ENCODE assay signal across 23 mouse cellular contexts in genomic region chrX:10258260-10258659, GRCm38 (mm10). TPM values are rescaled to one million over a fixed set of nuclear protein-coding genes. Genes with fewer than 3 reads are reported as not detected.
DNase-seq lines count a peak whose midpoint lies in the region; ATAC-seq and TF ChIP-seq lines count a peak whose summit lies in the region.
"Had no signal": no experiment of that assay in that cellular context is flagged by ENCODE, and none has a peak within 500 bp of the region (broad histone marks: within the 10 kb centered on the region; RNA-seq: fewer than 3 reads in every experiment).

No protein-coding gene starts in this region.

- no peak for TF ChIP-seq POLR2A in brain, embryonic 14.5 days (IDR thresholded peaks at IDR 0.05; ENCODE audit: borderline replicate concordance, extremely low read depth, insufficient read depth, insufficient read length, poor library complexity, severe bottlenecking)

- no peak overlapping the region for H3K9ac ChIP-seq in forebrain, embryonic 14.5 days (ENCODE audit: low read length)
- no peak overlapping the region for H3K9ac ChIP-seq in forebrain, postnatal 0 days
- no peak overlapping the region for H3K9ac ChIP-seq in lung, embryonic 16.5 days (ENCODE audit: low read length)
- H3K9ac ChIP-seq: heart, embryonic 15.5 days; hindbrain, embryonic 13.5 days had no signal

- WGBS in forebrain, embryonic 14.5 days: 57% methylated on average over 5 of the region's 5 CpGs
- 52% methylated on average over 5 of the region's 5 CpGs for WGBS in forebrain, postnatal 0 days
- 64% methylated on average over 5 of the region's 5 CpGs for WGBS in lung, embryonic 16.5 days

- no peaks in the 10 kb centered on the region for H3K4me1 ChIP-seq in forebrain, embryonic 14.5 days (ENCODE audit: control insufficient read depth, insufficient read depth, low read length)
- H3K4me1 ChIP-seq in forebrain, postnatal 0 days (ENCODE audit: insufficient read depth): no peaks in the 10 kb centered on the region
- H3K4me1 ChIP-seq in lung, embryonic 16.5 days (replicated peaks; ENCODE audit: control insufficient read depth, insufficient read depth, low read length): no peaks in the 10 kb centered on the region
- H3K4me1 ChIP-seq: embryonic facial prominence, embryonic 10.5 days; heart, embryonic 10.5 days; heart, embryonic 15.5 days; hindbrain, embryonic 13.5 days had no signal

- H3K27ac ChIP-seq in forebrain, embryonic 14.5 days (ENCODE audit: low read depth, low read length): no peak overlapping the region
- H3K27ac ChIP-seq in forebrain, postnatal 0 days (ENCODE audit: low read depth, low read length): no peak overlapping the region
- H3K27ac ChIP-seq in lung, embryonic 16.5 days (ENCODE audit: low read length): no peak overlapping the region
- H3K27ac ChIP-seq: embryonic facial prominence, embryonic 10.5 days; heart, embryonic 10.5 days; heart, embryonic 15.5 days; hindbrain, embryonic 13.5 days; hindbrain, postnatal 0 days had no signal

- peak; percentile 32 for DNase-seq in forebrain, embryonic 14.5 days (ENCODE audit: low spot score)
- no peak for DNase-seq in forebrain, postnatal 0 days
- DNase-seq in heart, adult 8-10 months (ENCODE audit: low spot score): peak; percentile 22
- no peak for DNase-seq in heart, postnatal 4 days
- DNase-seq in lung, postnatal 14 days: no peak
- peak; percentile 48 for DNase-seq in brain, embryonic 14.5 days (ENCODE audit: low read depth)
- DNase-seq in right cerebral cortex, adult 18-20 months: no peak
- DNase-seq: adrenal gland, postnatal 10 days; cerebellum, adult 2 months; cerebellum, postnatal 10 days; gastrocnemius, postnatal 10 days; kidney, adult 11 months had no signal

- H3K27me3 ChIP-seq in forebrain, embryonic 14.5 days (replicated peaks; ENCODE audit: control insufficient read depth, insufficient read depth, low read length): no peaks in the 10 kb centered on the region
- no peaks in the 10 kb centered on the region for H3K27me3 ChIP-seq in forebrain, postnatal 0 days (ENCODE audit: insufficient read depth, low read length)
- no peaks in the 10 kb centered on the region for H3K27me3 ChIP-seq in lung, embryonic 16.5 days (ENCODE audit: control insufficient read depth, insufficient read depth, low read depth, low read length)
- H3K27me3 ChIP-seq: heart, embryonic 15.5 days; hindbrain, embryonic 13.5 days had no signal

- no peak overlapping the region for H3K4me3 ChIP-seq in forebrain, embryonic 14.5 days (ENCODE audit: low read depth, low read length)
- H3K4me3 ChIP-seq in forebrain, postnatal 0 days (ENCODE audit: low read depth, low read length): no peak overlapping the region
- no peak overlapping the region for H3K4me3 ChIP-seq in lung, embryonic 16.5 days (ENCODE audit: low read length)
- H3K4me3 ChIP-seq: embryonic facial prominence, embryonic 10.5 days; heart, embryonic 10.5 days; heart, embryonic 15.5 days; hindbrain, embryonic 13.5 days had no signal

- no peaks in the 10 kb centered on the region for H3K36me3 ChIP-seq in forebrain, embryonic 14.5 days (ENCODE audit: control insufficient read depth, insufficient read depth, low read length)
- H3K36me3 ChIP-seq in forebrain, postnatal 0 days (ENCODE audit: insufficient read depth): no peaks in the 10 kb centered on the region
- H3K36me3 ChIP-seq in lung, embryonic 16.5 days (ENCODE audit: control insufficient read depth, insufficient read depth, low read length): no peaks in the 10 kb centered on the region
- H3K36me3 ChIP-seq: embryonic facial prominence, embryonic 10.5 days; heart, embryonic 10.5 days; heart, embryonic 15.5 days; hindbrain, embryonic 13.5 days had no signal

- H3K4me2 ChIP-seq in forebrain, embryonic 14.5 days (ENCODE audit: low read length): no peak overlapping the region
- H3K4me2 ChIP-seq in forebrain, postnatal 0 days (ENCODE audit: low read depth): no peak overlapping the region
- no peak overlapping the region for H3K4me2 ChIP-seq in lung, embryonic 16.5 days (ENCODE audit: low read depth, low read length)
- H3K4me2 ChIP-seq: heart, embryonic 15.5 days; hindbrain, embryonic 13.5 days had no signal

- no peak for TF ChIP-seq CTCF in forebrain, postnatal 0 days (IDR thresholded peaks at IDR 0.05; ENCODE audit: low read depth)
- TF ChIP-seq CTCF in brain, embryonic 14.5 days (IDR thresholded peaks at IDR 0.05; ENCODE audit: borderline replicate concordance, extremely low read depth, insufficient read depth, insufficient read length): no peak

- ATAC-seq in forebrain, embryonic 14.5 days: peak; percentile 50; the same call in 1 of the 2 replicates
- no peak for ATAC-seq in forebrain, postnatal 0 days
- 0 out of 2 replicates have a peak, but pooled peaks have one; percentile 45 for ATAC-seq in lung, embryonic 16.5 days (ENCODE audit: low read depth)
- ATAC-seq: hindbrain, postnatal 0 days had no signal

- H3K9me3 ChIP-seq in forebrain, embryonic 14.5 days (replicated peaks; ENCODE audit: control insufficient read depth, low read length): no peaks in the 10 kb centered on the region
- no peaks in the 10 kb centered on the region for H3K9me3 ChIP-seq in forebrain, postnatal 0 days (ENCODE audit: low read length)
- H3K9me3 ChIP-seq in lung, embryonic 16.5 days (ENCODE audit: control insufficient read depth, low read length): no peaks in the 10 kb centered on the region
- H3K9me3 ChIP-seq: embryonic facial prominence, embryonic 10.5 days; heart, embryonic 10.5 days; heart, embryonic 15.5 days; hindbrain, embryonic 13.5 days had no signal

RNA-seq across cellular contexts. Expression of gene Otc, which starts 6.2 kb away (rescaled TPM):
- not detected in 2 replicates for polyA plus RNA-seq in forebrain, embryonic 14.5 days (2014; fragmentation: Nextera tagmentation; extraction: Ambion mirVana)
- not detected in 2 replicates for total RNA-seq in forebrain, postnatal 0 days (2014; rRNA removed)
- polyA plus RNA-seq in forebrain, postnatal 0 days (2015; fragmentation: Nextera tagmentation; extraction: Ambion mirVana): not detected in 2 replicates
- total RNA-seq in heart, adult 8-10 months (2022): under 1 TPM in 1 of 4 experiments, not detected in 3; 0.11 TPM
- total RNA-seq in heart, postnatal 4 days (2021): not detected
- 0.13 and 0.93 TPM in 2 replicates for polyA plus RNA-seq in lung, embryonic 16.5 days (2015; fragmentation: Nextera tagmentation; extraction: Ambion mirVana)
- polyA plus RNA-seq in brain, embryonic 14.5 days (2012; rRNA removed): 0.03 TPM in 1 of 2 replicates, not detected in the other
- total RNA-seq: hematopoietic stem cell, adult 5-6 weeks; hindbrain, postnatal 0 days; MEL had no signal
- polyA plus RNA-seq: C2C12; cerebellum, adult 2 months; embryonic facial prominence, embryonic 10.5 days; embryonic facial prominence, embryonic 14.5 days; gonadal fat pad, adult 2 months; heart, embryonic 15.5 days; hindbrain, postnatal 0 days had no signal

RNA-seq across cellular contexts. Expression of gene Rpgr, which starts 41.5 kb away (rescaled TPM):
- 34.0 and 41.5 TPM in 2 replicates for polyA plus RNA-seq in forebrain, embryonic 14.5 days (2014; fragmentation: Nextera tagmentation; extraction: Ambion mirVana)
- 29.5 and 34.2 TPM in 2 replicates for total RNA-seq in forebrain, postnatal 0 days (2014; rRNA removed)
- 26.5 and 30.2 TPM in 2 replicates for polyA plus RNA-seq in forebrain, postnatal 0 days (2015; fragmentation: Nextera tagmentation; extraction: Ambion mirVana)
- total RNA-seq in heart, adult 8-10 months (2022): 1 to 10 TPM; 2.3 to 4.7 (median 3.3) TPM
- 1 to 10 TPM; 7.1 to 8.4 TPM for total RNA-seq in heart, postnatal 4 days (2021)
- 16.9 and 17.4 TPM in 2 replicates for polyA plus RNA-seq in lung, embryonic 16.5 days (2015; fragmentation: Nextera tagmentation; extraction: Ambion mirVana)
- 22.7 and 24.5 TPM in 2 replicates for polyA plus RNA-seq in brain, embryonic 14.5 days (2012; rRNA removed)
- total RNA-seq: MEL had no signal

Comparison
In these comparisons a context has a peak if more than half of its experiments do, and no peak if none do; other contexts are left out.
1. DNase-seq: peak in forebrain, embryonic 14.5 days (single experiment), heart, adult 8-10 months (single experiment) and brain, embryonic 14.5 days (single experiment); none in forebrain, postnatal 0 days (single experiment), heart, postnatal 4 days (single experiment), lung, postnatal 14 days (single experiment) and right cerebral cortex, adult 18-20 months (single experiment).